Mouse (Mus musculus): ENCODE measurements around the gene Tigit. TPM values are rescaled to one million over a fixed set of nuclear protein-coding genes. Genes with fewer than 3 reads are reported as not detected.

Tigit gene
- polyA plus RNA-seq, 1 experiment from 2014 or later, result not detected

- no peaks in the 10 kb centered on the region for H3K27me3 ChIP-seq (ENCODE audit: control insufficient read depth, insufficient read depth, low read length)
- H3K36me3 ChIP-seq (ENCODE audit: control insufficient read depth, insufficient read depth, low read length), result no peaks in the 10 kb centered on the region
- ATAC-seq (ENCODE audit: insufficient number of reproducible peaks, low FRiP score, low TSS enrichment, low read depth) (no peak), DNase-seq (ENCODE audit: low spot score) (no peak)
- no peak overlapping the region for H3K4me2 ChIP-seq (ENCODE audit: low read depth, severe bottlenecking)
- WGBS, result 95% methylated on average over 3 of the region's 3 CpGs
- H3K4me1 ChIP-seq (ENCODE audit: control insufficient read depth, insufficient read depth, low read length), result no peaks in the 10 kb centered on the region
- no peaks in the 10 kb centered on the region for H3K9me3 ChIP-seq (ENCODE audit: control insufficient read depth, low read length)
- H3K27ac ChIP-seq (replicated peaks; ENCODE audit: low read depth, low read length), result no peak overlapping the region
- no peak overlapping the region for H3K4me3 ChIP-seq (ENCODE audit: low read depth, low read length)
- H3K9ac ChIP-seq (ENCODE audit: low read length), result no peak overlapping the region
Observed at GRCm38 (mm10) chr16:43690211-43690690, 26.3 kb upstream of the Tigit start.

GRCm38 (mm10) chr16:43687968-43688367 lies 24.0 kb upstream of the Tigit start:
- Histone ChIP-seq H3K9me3 (ENCODE audit: control insufficient read depth, low read length) (no peaks in the 10 kb centered on the region), H3K4me3 (ENCODE audit: low read depth, low read length) (no peak overlapping the region), H3K4me2 (ENCODE audit: low read depth, severe bottlenecking) (no peak overlapping the region), H3K4me1 (ENCODE audit: control insufficient read depth, insufficient read depth, low read length) (no peaks in the 10 kb centered on the region), H3K27me3 (ENCODE audit: control insufficient read depth, insufficient read depth, low read length) (no peaks in the 10 kb centered on the region), H3K36me3 (ENCODE audit: control insufficient read depth, insufficient read depth, low read length) (no peaks in the 10 kb centered on the region), H3K9ac (ENCODE audit: low read length) (no peak overlapping the region), H3K27ac (replicated peaks; ENCODE audit: low read depth, low read length) (no peak overlapping the region)
- ATAC-seq (ENCODE audit: insufficient number of reproducible peaks, low FRiP score, low TSS enrichment, low read depth), result no peak
- WGBS, result 86% methylated on average over 2 of the region's 2 CpGs
- no peak for DNase-seq (ENCODE audit: low spot score)

DNA sequence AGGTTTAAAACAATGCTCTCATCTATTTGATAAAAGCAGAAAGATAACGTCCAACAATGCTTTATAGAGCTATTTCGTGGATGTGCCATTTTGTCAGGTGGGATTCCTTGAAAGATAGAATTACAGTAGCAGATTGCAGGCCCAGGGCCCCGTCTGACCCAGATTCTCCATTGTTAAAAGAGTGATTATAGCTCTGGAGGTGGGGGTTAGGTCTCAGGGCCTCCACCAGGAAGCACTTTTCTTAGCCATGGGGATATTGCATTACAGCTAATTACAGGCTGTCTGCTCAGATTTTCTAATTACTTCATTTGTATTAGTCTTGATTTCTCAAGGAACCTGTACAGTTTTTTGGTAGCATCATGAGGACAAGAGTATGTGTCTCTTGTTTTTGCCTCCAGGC lies 10.5 kb upstream of the Tigit start:
- H3K27me3 ChIP-seq (ENCODE audit: control insufficient read depth, insufficient read depth, low read length), result no peaks in the 10 kb centered on the region
- H3K9me3 ChIP-seq (ENCODE audit: control insufficient read depth, low read length), result no peaks in the 10 kb centered on the region
- H3K27ac ChIP-seq (replicated peaks; ENCODE audit: low read depth, low read length), result no peak overlapping the region
- no peak overlapping the region for H3K9ac ChIP-seq (ENCODE audit: low read length)
- H3K4me2 ChIP-seq (ENCODE audit: low read depth, severe bottlenecking), result no peak overlapping the region
- no peak for DNase-seq (ENCODE audit: low spot score)
- no peak overlapping the region for H3K4me3 ChIP-seq (ENCODE audit: low read depth, low read length)
- no peaks in the 10 kb centered on the region for H3K4me1 ChIP-seq (ENCODE audit: control insufficient read depth, insufficient read depth, low read length)
- ATAC-seq (ENCODE audit: insufficient number of reproducible peaks, low FRiP score, low TSS enrichment, low read depth), result no peak
- no peaks in the 10 kb centered on the region for H3K36me3 ChIP-seq (ENCODE audit: control insufficient read depth, insufficient read depth, low read length)
- WGBS, result 77% methylated on average over 3 of the region's 3 CpGs

DNA sequence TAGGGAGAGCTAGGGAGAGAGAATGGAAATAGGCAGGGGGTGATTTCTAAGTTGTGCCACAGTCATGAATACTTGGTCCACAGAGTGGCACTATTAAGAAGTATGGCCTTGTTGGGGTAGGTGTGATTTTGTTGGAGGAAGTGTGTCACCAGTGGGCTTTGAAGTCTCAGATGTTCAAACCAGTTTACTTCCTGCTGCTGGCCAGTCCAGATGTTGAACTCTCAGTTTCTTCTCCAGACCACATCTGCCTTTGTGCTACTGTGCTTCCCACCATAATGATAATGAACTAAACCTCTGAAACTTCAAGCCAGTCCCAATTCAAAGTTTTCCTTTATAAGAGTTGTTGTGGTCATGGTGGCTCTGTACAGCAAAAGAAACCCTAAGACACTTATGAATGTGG lies 8.8 kb upstream of the Tigit start:
- Histone ChIP-seq H3K27me3 (ENCODE audit: control insufficient read depth, insufficient read depth, low read length) (no peaks in the 10 kb centered on the region), H3K9ac (ENCODE audit: low read length) (no peak overlapping the region), H3K9me3 (ENCODE audit: control insufficient read depth, low read length) (no peaks in the 10 kb centered on the region), H3K4me3 (ENCODE audit: low read depth, low read length) (no peak overlapping the region), H3K36me3 (ENCODE audit: control insufficient read depth, insufficient read depth, low read length) (no peaks in the 10 kb centered on the region), H3K4me2 (ENCODE audit: low read depth, severe bottlenecking) (no peak overlapping the region), H3K4me1 (ENCODE audit: control insufficient read depth, insufficient read depth, low read length) (no peaks in the 10 kb centered on the region), H3K27ac (replicated peaks; ENCODE audit: low read depth, low read length) (no peak overlapping the region)
- ATAC-seq (ENCODE audit: insufficient number of reproducible peaks, low FRiP score, low TSS enrichment, low read depth) (no peak), DNase-seq (ENCODE audit: low spot score) (no peak)

GRCm38 (mm10) chr16:43671972-43672371 lies 8.0 kb upstream of the Tigit start:
- no peak overlapping the region for H3K27ac ChIP-seq (replicated peaks; ENCODE audit: low read depth, low read length)
- ATAC-seq (ENCODE audit: insufficient number of reproducible peaks, low FRiP score, low TSS enrichment, low read depth) (no peak), DNase-seq (ENCODE audit: low spot score) (no peak)
- H3K9me3 ChIP-seq (ENCODE audit: control insufficient read depth, low read length), result no peaks in the 10 kb centered on the region
- H3K36me3 ChIP-seq (ENCODE audit: control insufficient read depth, insufficient read depth, low read length), result no peaks in the 10 kb centered on the region
- H3K4me1 ChIP-seq (ENCODE audit: control insufficient read depth, insufficient read depth, low read length), result no peaks in the 10 kb centered on the region
- 90% methylated on average over 1 of the region's 1 CpGs for WGBS
- no peak overlapping the region for H3K4me2 ChIP-seq (ENCODE audit: low read depth, severe bottlenecking)
- H3K4me3 ChIP-seq (ENCODE audit: low read depth, low read length), result no peak overlapping the region
- H3K27me3 ChIP-seq (ENCODE audit: control insufficient read depth, insufficient read depth, low read length), result no peaks in the 10 kb centered on the region
- no peak overlapping the region for H3K9ac ChIP-seq (ENCODE audit: low read length)

- Histone ChIP-seq H3K4me2 (ENCODE audit: low read depth, severe bottlenecking) (no peak overlapping the region), H3K4me3 (ENCODE audit: low read depth, low read length) (no peak overlapping the region), H3K9ac (ENCODE audit: low read length) (no peak overlapping the region), H3K36me3 (ENCODE audit: control insufficient read depth, insufficient read depth, low read length) (no peaks in the 10 kb centered on the region), H3K9me3 (ENCODE audit: control insufficient read depth, low read length) (no peaks in the 10 kb centered on the region), H3K27ac (replicated peaks; ENCODE audit: low read depth, low read length) (no peak overlapping the region), H3K27me3 (ENCODE audit: control insufficient read depth, insufficient read depth, low read length) (no peaks in the 10 kb centered on the region), H3K4me1 (ENCODE audit: control insufficient read depth, insufficient read depth, low read length) (no peaks in the 10 kb centered on the region)
- WGBS, result 94% methylated on average over 3 of the region's 3 CpGs
- ATAC-seq (ENCODE audit: insufficient number of reproducible peaks, low FRiP score, low TSS enrichment, low read depth) (no peak), DNase-seq (ENCODE audit: low spot score) (no peak)
Observed at GRCm38 (mm10) chr16:43668294-43668693, 4.3 kb upstream of the Tigit start.

GRCm38 (mm10) chr16:43664861-43665260 lies 915 bp upstream of the Tigit start:
- H3K27me3 ChIP-seq (ENCODE audit: control insufficient read depth, insufficient read depth, low read length), result 0 out of 2 replicates have a peak, but pooled peaks cover 2% of the 10 kb centered on the region
- H3K9me3 ChIP-seq (ENCODE audit: control insufficient read depth, low read length), result no peaks in the 10 kb centered on the region
- no peak overlapping the region for H3K9ac ChIP-seq (ENCODE audit: low read length)
- no peak overlapping the region for H3K4me2 ChIP-seq (ENCODE audit: low read depth, severe bottlenecking)
- H3K36me3 ChIP-seq (ENCODE audit: control insufficient read depth, insufficient read depth, low read length), result no peaks in the 10 kb centered on the region
- ATAC-seq (ENCODE audit: insufficient number of reproducible peaks, low FRiP score, low TSS enrichment, low read depth), result no peak
- no peak overlapping the region for H3K27ac ChIP-seq (replicated peaks; ENCODE audit: low read depth, low read length)
- no peaks in the 10 kb centered on the region for H3K4me1 ChIP-seq (ENCODE audit: control insufficient read depth, insufficient read depth, low read length)
- H3K4me3 ChIP-seq (ENCODE audit: low read depth, low read length), result no peak overlapping the region
- no peak for DNase-seq (ENCODE audit: low spot score)

- Histone ChIP-seq H3K27ac (replicated peaks; ENCODE audit: low read depth, low read length) (no peak overlapping the region), H3K4me1 (ENCODE audit: control insufficient read depth, insufficient read depth, low read length) (no peaks in the 10 kb centered on the region), H3K9ac (ENCODE audit: low read length) (no peak overlapping the region), H3K27me3 (ENCODE audit: control insufficient read depth, insufficient read depth, low read length) (0 out of 2 replicates have a peak, but pooled peaks cover 2% of the 10 kb centered on the region), H3K9me3 (ENCODE audit: control insufficient read depth, low read length) (no peaks in the 10 kb centered on the region), H3K4me3 (ENCODE audit: low read depth, low read length) (no peak overlapping the region), H3K36me3 (ENCODE audit: control insufficient read depth, insufficient read depth, low read length) (no peaks in the 10 kb centered on the region), H3K4me2 (ENCODE audit: low read depth, severe bottlenecking) (no peak overlapping the region)
- 83% methylated on average over 10 of the region's 10 CpGs for WGBS
- DNase-seq (ENCODE audit: low spot score) (no peak), ATAC-seq (ENCODE audit: insufficient number of reproducible peaks, low FRiP score, low TSS enrichment, low read depth) (no peak)
Observed at GRCm38 (mm10) chr16:43662124-43663004, 1.6 kb downstream of the Tigit start.
